Mouse (Mus musculus): ENCODE measurements around the gene Chst8.

- no peak for TF ChIP-seq EP300 (optimal IDR thresholded peaks at IDR 0.05)
- no peak for TF ChIP-seq CTCF (IDR thresholded peaks at IDR 0.05; ENCODE audit: low read depth)
These were observed 48.0 kb downstream of the Chst8 start for GRCm38 (mm10) chr7:34764250-34765148.

All from stomach, postnatal 0 days (tissue).